Mouse (Mus musculus) large intestine, adult 2 months (tissue): ENCODE results near the gene Mrtfb. TPM values are rescaled to one million over a fixed set of nuclear protein-coding genes. Genes with fewer than 3 reads are reported as not detected.

Experiments
- DNase-seq: peaks from one replicate; pipeline ENCODE4 v3.0.0-alpha.2; 2012; ENCODE audit warnings: low read depth, low spot score
- WGBS: fragments of 180-500 bp; shearing (Covaris S2); methylation state at CpG from one replicate; pipeline ENCODE4 v1.1.7; 2018; 5-methylcytosine and 5-hydroxymethylcytosine counted together
- polyA plus RNA-seq: library from polyadenylated mRNA; depleted of rRNA; stranded (reverse); fragments of >200 nt; gene quantifications from 2 replicates; pipeline ENCODE4 v1.2.3, GENCODE M21; 2012

Gene Mrtfb
- polyA plus RNA-seq, 1 experiment = 6.8 TPM

DNA sequence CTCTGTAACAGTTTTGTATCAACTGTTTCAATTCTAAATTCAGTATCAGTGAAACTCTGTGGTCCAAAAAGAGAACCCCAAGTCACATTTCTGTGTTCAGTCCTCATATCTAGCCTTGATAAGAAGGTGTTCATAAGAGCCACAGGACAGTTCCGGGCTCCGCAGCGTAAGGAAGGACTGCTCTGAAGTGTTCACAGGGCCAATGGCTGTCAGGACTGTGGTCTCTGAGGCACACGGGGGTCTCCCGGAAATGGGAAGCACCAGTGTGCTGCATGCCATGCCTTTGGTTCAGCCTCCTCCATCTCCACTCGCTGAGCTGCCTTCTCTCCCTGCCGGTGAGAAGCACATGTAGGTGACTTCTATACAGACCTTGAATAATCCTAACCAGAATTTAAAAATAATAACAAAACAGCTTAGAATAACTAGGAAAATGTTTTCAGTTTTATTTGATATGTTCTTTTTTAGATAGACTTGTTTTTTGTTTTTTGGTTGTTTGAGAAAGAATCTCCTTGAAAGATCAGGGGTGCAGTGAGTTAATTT is 120.7 kb downstream of the Mrtfb start:
- 91% methylated on average over 7 of the region's 7 CpGs for whole genome bisulfite sequencing
- no peak for DNase-seq

DNA sequence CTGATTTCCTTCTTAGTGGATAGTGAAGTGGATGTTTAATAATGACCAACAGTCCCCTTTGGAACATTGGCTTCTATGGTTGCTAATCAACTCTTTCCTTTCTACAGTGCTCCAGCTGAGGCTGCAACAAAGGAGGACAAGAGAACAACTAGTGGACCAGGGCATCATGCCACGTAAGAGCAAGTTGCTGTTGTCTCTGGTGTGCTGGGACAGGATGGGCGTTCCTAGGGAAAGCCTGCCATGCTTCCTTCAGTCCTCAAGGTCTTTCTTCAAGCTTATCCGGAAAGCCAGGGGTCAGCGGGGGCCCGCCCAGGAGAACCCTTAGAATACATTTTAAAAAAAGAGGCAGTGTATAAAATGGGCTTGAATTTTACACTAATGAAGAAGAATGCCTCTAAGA is 121.9 kb downstream of the Mrtfb start:
- DNase-seq = no peak
- 96% methylated on average over 5 of the region's 5 CpGs for WGBS

GRCm38 (mm10) chr16:13379865-13380264 is 123.6 kb downstream of the Mrtfb start:
- WGBS = 87% methylated on average over 2 of the region's 2 CpGs
- no peak for DNase-seq

- DNase-seq = no peak
- 92% methylated on average over 2 of the region's 2 CpGs for WGBS
Observed at GRCm38 (mm10) chr16:13381771-13382170, 125.5 kb downstream of the Mrtfb start.

- WGBS = 88% methylated on average over 4 of the region's 4 CpGs
Observed at GRCm38 (mm10) chr16:13387306-13387705, 131.0 kb downstream of the Mrtfb start.

GRCm38 (mm10) chr16:13400375-13400774 is 144.1 kb downstream of the Mrtfb start:
- WGBS = 19% methylated on average over 2 of the region's 2 CpGs
- DNase-seq = peak; percentile 13

More at GRCm38 (mm10) chr16:13387306-13387705, 131.0 kb downstream of the Mrtfb start:
- no peak for DNase-seq

- DNase-seq = no peak
- WGBS = 71% methylated on average over 5 of the region's 5 CpGs
Observed at GRCm38 (mm10) chr16:13401591-13401990, 145.3 kb downstream of the Mrtfb start.

GRCm38 (mm10) chr16:13404656-13405055 is 148.4 kb downstream of the Mrtfb start:
- WGBS = 89% methylated on average over 6 of the region's 6 CpGs
- no peak for DNase-seq

DNA sequence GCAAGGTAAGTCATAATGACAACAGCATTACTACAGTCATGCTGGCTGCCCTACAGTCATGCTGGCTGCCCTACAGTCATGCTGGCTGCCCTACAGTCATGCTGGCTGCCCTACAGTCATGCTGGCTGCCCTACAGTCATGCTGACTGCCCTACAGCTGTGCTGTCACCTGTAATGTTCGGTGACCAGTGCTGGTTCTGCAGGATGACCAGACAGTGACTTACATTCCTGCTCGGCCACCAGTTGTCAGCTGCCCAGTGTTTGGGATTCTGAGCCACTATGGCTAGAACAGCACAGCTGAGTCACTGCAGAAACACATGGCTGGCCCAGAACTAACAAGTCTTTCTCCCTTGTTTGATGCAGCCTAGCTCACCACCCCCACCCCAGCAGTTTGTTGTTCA is 149.1 kb downstream of the Mrtfb start:
- DNase-seq = no peak
- 89% methylated on average over 2 of the region's 2 CpGs for WGBS

- peak; percentile 14 for DNase-seq
- 71% methylated on average over 4 of the region's 4 CpGs for WGBS
Observed at GRCm38 (mm10) chr16:13409530-13410163, 153.4 kb downstream of the Mrtfb start.

- 96% methylated on average over 2 of the region's 2 CpGs for WGBS
- no peak for DNase-seq
Observed at GRCm38 (mm10) chr16:13410760-13411159, 154.5 kb downstream of the Mrtfb start.

DNA sequence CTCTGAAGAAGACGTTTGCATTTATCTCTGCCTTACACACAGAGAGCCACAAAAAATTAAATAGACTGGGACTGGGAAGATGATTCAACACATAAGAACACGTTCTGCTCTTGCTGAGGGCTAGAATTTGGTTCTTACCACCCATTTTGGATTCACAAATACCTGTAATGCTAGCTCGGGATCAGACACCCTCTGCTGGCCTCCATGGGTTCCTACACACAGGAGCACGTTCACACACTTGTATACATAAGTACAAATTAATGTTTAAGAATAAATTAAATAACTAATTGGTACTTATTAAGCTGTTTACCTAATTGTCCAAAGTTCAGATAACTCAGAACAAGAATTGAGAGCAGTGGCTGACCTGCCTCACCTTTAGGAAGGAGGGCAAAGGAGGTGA is 155.2 kb downstream of the Mrtfb start:
- WGBS = 96% methylated on average over 4 of the region's 4 CpGs
- DNase-seq = no peak

- 74% methylated on average over 7 of the region's 7 CpGs for WGBS
- no peak for DNase-seq
Observed at GRCm38 (mm10) chr16:13414566-13414965, 158.3 kb downstream of the Mrtfb start.

- DNase-seq = no peak
- 76% methylated on average over 4 of the region's 4 CpGs for WGBS
Observed at GRCm38 (mm10) chr16:13414972-13415371, 158.7 kb downstream of the Mrtfb start.

DNA sequence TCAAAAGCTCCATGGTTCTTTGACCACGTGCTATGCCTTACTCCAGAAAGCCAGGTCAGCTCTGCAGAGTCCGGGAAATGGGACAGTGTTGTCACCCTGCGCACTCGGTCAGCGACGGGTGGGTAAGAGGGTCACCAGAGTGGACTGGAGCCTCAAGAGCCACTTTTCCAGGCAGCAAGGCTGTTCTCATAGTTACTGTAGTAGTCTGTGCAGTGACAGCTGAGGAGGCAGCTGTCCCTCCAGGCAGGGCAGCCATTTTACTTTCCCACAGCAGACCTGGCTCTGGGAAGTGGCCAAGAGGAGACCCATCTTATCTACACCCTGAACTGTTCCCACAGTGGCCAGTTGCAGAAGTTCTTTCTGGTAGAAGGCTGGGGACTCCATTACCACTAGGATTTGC is 159.2 kb downstream of the Mrtfb start:
- 95% methylated on average over 6 of the region's 6 CpGs for WGBS
- no peak for DNase-seq

GRCm38 (mm10) chr16:13416465-13416864 is 160.2 kb downstream of the Mrtfb start:
- 67% methylated on average over 10 of the region's 10 CpGs for WGBS
- DNase-seq = no peak

DNA sequence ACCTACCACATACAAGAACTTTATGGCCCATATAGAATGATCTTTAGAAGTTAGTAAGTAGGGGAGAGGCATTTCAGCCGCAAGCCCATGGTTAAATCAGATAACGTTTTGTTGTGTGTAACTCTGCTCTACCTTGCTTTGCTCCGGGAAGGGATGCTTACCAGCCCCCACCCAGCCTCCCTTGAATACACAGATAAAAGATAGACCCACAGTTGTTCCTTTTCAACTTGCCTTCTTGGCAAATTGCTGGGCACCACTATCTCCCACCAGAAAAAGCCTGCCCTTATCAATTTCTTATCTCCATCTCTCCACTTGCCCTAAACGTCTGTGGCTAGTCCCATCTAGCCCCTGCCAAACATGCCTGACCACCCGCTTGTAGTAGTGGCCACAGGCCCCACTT is 161.6 kb downstream of the Mrtfb start:
- no peak for DNase-seq
- WGBS = 64% methylated on average over 5 of the region's 5 CpGs

DNA sequence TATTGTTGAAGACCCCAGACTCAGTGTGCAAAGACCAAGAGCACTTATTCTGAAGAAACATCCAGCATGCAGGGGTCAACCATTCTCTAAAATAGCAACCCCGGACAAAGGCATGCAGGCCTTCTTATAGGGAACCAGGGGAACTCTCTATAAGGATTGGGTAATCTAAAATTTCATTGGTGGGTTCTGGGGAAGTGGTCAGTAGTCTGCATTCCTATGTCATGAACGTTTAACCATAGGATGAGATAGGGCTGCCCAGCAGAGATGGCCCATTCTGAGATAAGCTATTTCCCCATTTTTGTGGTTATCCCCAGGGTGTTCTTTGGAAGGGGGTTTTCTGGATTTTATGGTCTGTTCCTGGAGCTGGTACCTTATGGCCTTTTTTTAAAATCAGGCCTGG is 163.5 kb downstream of the Mrtfb start:
- 57% methylated on average over 2 of the region's 2 CpGs for WGBS
- DNase-seq = no peak

DNA sequence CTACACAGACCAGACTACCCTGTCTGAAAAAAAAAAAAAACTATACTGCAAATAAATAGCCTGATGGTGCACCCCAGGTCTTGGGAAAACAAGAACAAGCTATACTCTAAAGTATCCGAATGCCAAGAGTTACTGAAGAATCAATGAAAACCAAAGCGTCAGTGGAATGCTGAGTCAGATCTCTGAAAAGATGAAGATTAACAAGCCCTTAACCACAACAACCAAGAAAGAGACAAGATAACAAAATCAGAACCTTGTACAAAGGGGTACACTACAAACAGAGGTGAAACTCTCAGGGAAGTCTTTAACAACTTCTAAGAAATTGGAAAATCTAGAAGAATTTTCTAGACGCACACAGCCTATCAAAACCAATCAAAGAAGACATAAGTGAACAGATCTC is 166.2 kb downstream of the Mrtfb start:
- 85% methylated on average over 3 of the region's 3 CpGs for WGBS
- no peak for DNase-seq

DNA sequence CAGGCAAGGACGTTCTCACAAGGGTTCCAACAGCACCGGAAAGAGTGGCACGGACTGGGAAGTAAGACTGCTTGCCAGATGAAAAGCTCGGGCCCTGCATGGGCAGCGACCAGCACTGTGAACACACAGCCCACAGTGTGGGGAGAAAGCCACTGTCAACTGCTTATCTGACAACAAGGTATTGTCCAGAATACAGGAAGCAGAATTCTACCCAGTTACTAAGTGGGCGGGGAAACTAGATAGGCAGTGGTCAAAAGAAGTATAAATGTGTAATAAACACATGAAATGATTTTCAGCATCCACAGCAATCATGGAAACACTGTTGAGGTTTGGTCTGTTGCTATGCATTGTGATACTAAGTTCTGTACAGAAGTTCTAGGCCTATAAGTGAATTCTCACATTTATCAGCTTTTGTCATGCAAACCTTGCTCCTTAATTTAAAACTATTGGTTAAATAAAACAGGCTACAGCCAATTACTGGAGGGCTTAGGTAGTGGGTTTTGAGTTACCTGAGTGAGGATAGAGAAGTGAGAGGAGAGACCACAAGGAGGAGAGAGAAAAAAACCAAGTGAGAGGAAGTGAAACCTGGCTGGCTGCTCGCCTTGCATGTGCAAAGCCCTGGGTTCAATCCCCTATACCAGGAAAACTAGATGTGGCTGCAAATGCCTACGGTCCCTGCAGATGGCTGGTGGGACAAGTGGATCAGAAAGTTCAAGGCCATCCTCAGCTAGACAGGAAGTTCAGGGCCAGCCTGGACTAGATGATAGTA is 167.5 kb downstream of the Mrtfb start:
- 80% methylated on average over 8 of the region's 8 CpGs for WGBS
- no peak for DNase-seq

- 62% methylated on average over 6 of the region's 6 CpGs for WGBS
- DNase-seq = no peak
Observed at GRCm38 (mm10) chr16:13425804-13426203, 169.5 kb downstream of the Mrtfb start.
